Mouse (Mus musculus) liver, postnatal 0 days (tissue): ENCODE measurements at regions not wholly inside any gene's neighbourhood (a gene's known extent, or its start where the extent isn't known, plus 50 kb on each side); places are given as distances from the start of the nearest gene placed in this dataset.
A peak's percentile ranks its signal among the peaks of the same experiment; 100 is the strongest.
"Not testable (repeated sequence)": the region's sequence is repeated elsewhere in the genome, so short reads cannot be mapped to it uniquely, and the experiment has no call there.

Experiments
- ATAC-seq: fragments of 200-750 bp; cut with Nextera tagmentation; 2 replicates; pipeline ENCODE4 v1.8.0; 2017; ENCODE audit warnings: mild to moderate bottlenecking, moderate library complexity
- DNase-seq: peaks from one replicate; pipeline ENCODE4 v3.0.0-alpha.2; 2016
- H3K27ac ChIP-seq: fragments of 300-500 bp; sonication (generic); 2 replicates; pipeline ENCODE4 v1.5.1; 2014; ENCODE audit warnings: antibody characterized with exemption, moderate library complexity, mild to moderate bottlenecking, low read depth
- H3K27me3 ChIP-seq: fragments of 300-500 bp; sonication (generic); 2 replicates; pipeline ENCODE4 v1.6.1; 2014; ENCODE audit warnings: low read length, control low read depth, mixed read lengths; ENCODE audit not compliant: insufficient read depth
- H3K36me3 ChIP-seq: fragments of 300-500 bp; sonication (generic); replicated peaks from 2 replicates; pipeline ENCODE4 v1.6.1; 2014; ENCODE audit warnings: mild to moderate bottlenecking, control low read depth, low read length, moderate library complexity, mixed read lengths; ENCODE audit not compliant: insufficient read depth
- H3K4me1 ChIP-seq: fragments of 300-500 bp; sonication (generic); 2 replicates; pipeline ENCODE4 v1.6.1; 2014; ENCODE audit warnings: antibody characterized with exemption, mild to moderate bottlenecking, control low read depth; ENCODE audit not compliant: insufficient read depth
- H3K4me2 ChIP-seq: fragments of 300-500 bp; sonication (generic); 2 replicates; pipeline ENCODE4 v1.6.1; 2014; ENCODE audit warnings: low read depth, mild to moderate bottlenecking, low read length, moderate library complexity, mixed read lengths
- H3K4me3 ChIP-seq: fragments of 300-500 bp; sonication (generic); 2 replicates; pipeline ENCODE4 v1.5.1; 2014; ENCODE audit warnings: low read depth, low read length
- H3K9ac ChIP-seq: fragments of 300-500 bp; sonication (generic); replicated peaks from 2 replicates; pipeline ENCODE4 v1.6.1; 2014; ENCODE audit warnings: mild to moderate bottlenecking, moderate library complexity
- H3K9me3 ChIP-seq: fragments of 300-500 bp; sonication (generic); 2 replicates; pipeline ENCODE4 v1.6.1; 2016; ENCODE audit warnings: mild to moderate bottlenecking, control low read depth, low read length, mixed read lengths
- CTCF ChIP-seq: sonication (generic); IDR thresholded peaks from 2 replicates; pipeline ENCODE4 v1.5.1; 2016; ENCODE audit warnings: antibody characterized with exemption, low read depth
- EP300 ChIP-seq: IDR thresholded peaks from 2 replicates; pipeline ENCODE4 v1.6.1; 2016; ENCODE audit warnings: antibody characterized with exemption, low read depth, mild to moderate bottlenecking
- WGBS: fragments of 180-500 bp; shearing (Covaris S2); extraction: QIAGEN DNeasy Blood & Tissue Kit; methylation state at CpG from one replicate; pipeline ENCODE4 v1.1.7; 2014; ENCODE audit not compliant: insufficient replicate concordance; 5-methylcytosine and 5-hydroxymethylcytosine counted together

- ATAC-seq (no peak), DNase-seq (no peak)
- Histone ChIP-seq H3K4me3 (no peak overlapping the region), H3K9ac (no peak overlapping the region), H3K27ac (no peak overlapping the region), H3K36me3 (no peaks in the 10 kb centered on the region), H3K9me3 (no peaks in the 10 kb centered on the region), H3K4me2 (no peak overlapping the region), H3K4me1 (no peaks in the 10 kb centered on the region), H3K27me3 (no peaks in the 10 kb centered on the region)
- TF ChIP-seq EP300: no peak
- TF ChIP-seq CTCF: no peak
- WGBS: 78% methylated on average over 6 of the region's 6 CpGs
These were observed 57.9 kb downstream of the Llph start for GRCm38 (mm10) chr10:120284785-120285184.

GRCm38 (mm10) chr10:120291912-120292311, 65.0 kb downstream of the Llph start:
- no peak overlapping the region for H3K4me3 ChIP-seq
- H3K36me3 ChIP-seq: no peaks in the 10 kb centered on the region
- H3K27ac ChIP-seq: no peak overlapping the region
- TF ChIP-seq CTCF (no peak), EP300 (no peak)
- WGBS: 68% methylated on average over 3 of the region's 3 CpGs
- no peak overlapping the region for H3K4me2 ChIP-seq
- H3K9me3 ChIP-seq: no peaks in the 10 kb centered on the region
- ATAC-seq (no peak), DNase-seq (no peak)
- no peaks in the 10 kb centered on the region for H3K27me3 ChIP-seq
- H3K9ac ChIP-seq: no peak overlapping the region
- no peaks in the 10 kb centered on the region for H3K4me1 ChIP-seq

GRCm38 (mm10) chr10:120293381-120293780, 66.5 kb downstream of the Llph start:
- 89% methylated on average over 13 of the region's 13 CpGs for WGBS

GRCm38 (mm10) chr10:120294487-120294886, 67.6 kb downstream of the Llph start:
- H3K9ac ChIP-seq: no peak overlapping the region
- H3K4me1 ChIP-seq: no peaks in the 10 kb centered on the region
- H3K9me3 ChIP-seq: no peaks in the 10 kb centered on the region
- no peak for DNase-seq
- ATAC-seq: no peak
- H3K27me3 ChIP-seq: no peaks in the 10 kb centered on the region
- TF ChIP-seq CTCF (no peak), EP300 (no peak)
- H3K27ac ChIP-seq: no peak overlapping the region
- no peak overlapping the region for H3K4me2 ChIP-seq
- 70% methylated on average over 9 of the region's 9 CpGs for WGBS
- no peak overlapping the region for H3K4me3 ChIP-seq
- no peaks in the 10 kb centered on the region for H3K36me3 ChIP-seq

More at GRCm38 (mm10) chr10:120293381-120293780, 66.5 kb downstream of the Llph start:
- not testable (repeated sequence) for H3K4me1 ChIP-seq, H3K4me2 ChIP-seq, H3K4me3 ChIP-seq, H3K27me3 ChIP-seq, H3K9me3 ChIP-seq, H3K9ac ChIP-seq, DNase-seq, ATAC-seq, H3K36me3 ChIP-seq, H3K27ac ChIP-seq

GRCm38 (mm10) chr10:120297311-120297710, 70.4 kb downstream of the Llph start:
- no peak for TF ChIP-seq CTCF
- no peak for TF ChIP-seq EP300
- Histone ChIP-seq H3K27me3 (no peaks in the 10 kb centered on the region), H3K9me3 (no peaks in the 10 kb centered on the region), H3K4me2 (no peak overlapping the region), H3K9ac (no peak overlapping the region), H3K27ac (no peak overlapping the region), H3K36me3 (no peaks in the 10 kb centered on the region), H3K4me3 (no peak overlapping the region), H3K4me1 (no peaks in the 10 kb centered on the region)
- no peak for ATAC-seq
- DNase-seq: no peak

- no peaks in the 10 kb centered on the region for H3K27me3 ChIP-seq
- H3K36me3 ChIP-seq: no peaks in the 10 kb centered on the region
- no peaks in the 10 kb centered on the region for H3K9me3 ChIP-seq
- H3K9ac ChIP-seq: no peak overlapping the region
- DNase-seq: no peak
- no peak overlapping the region for H3K4me3 ChIP-seq
- no peaks in the 10 kb centered on the region for H3K4me1 ChIP-seq
- no peak for ATAC-seq
- H3K27ac ChIP-seq: no peak overlapping the region
- TF ChIP-seq CTCF (no peak), EP300 (no peak)
- WGBS: 58% methylated on average over 14 of the region's 14 CpGs
- H3K4me2 ChIP-seq: no peak overlapping the region
These were observed 71.5 kb downstream of the Llph start for GRCm38 (mm10) chr10:120298293-120298927.

- H3K36me3 ChIP-seq: no peaks in the 10 kb centered on the region
- no peak overlapping the region for H3K4me3 ChIP-seq
- DNase-seq: peak; percentile 53
- no peak overlapping the region for H3K4me2 ChIP-seq
- H3K27me3 ChIP-seq: no peaks in the 10 kb centered on the region
- no peaks in the 10 kb centered on the region for H3K9me3 ChIP-seq
- no peaks in the 10 kb centered on the region for H3K4me1 ChIP-seq
- WGBS: 34% methylated on average over 5 of the region's 5 CpGs
- TF ChIP-seq CTCF: peak; percentile 67
- no peak for TF ChIP-seq EP300
- no peak overlapping the region for H3K27ac ChIP-seq
- ATAC-seq: no peak
- no peak overlapping the region for H3K9ac ChIP-seq
These were observed 79.1 kb downstream of the Llph start for GRCm38 (mm10) chr10:120306010-120306409.
